Mouse (Mus musculus) limb, embryonic 14.5 days (tissue): ENCODE measurements at regions not wholly inside any gene's neighbourhood (a gene's known extent, or its start where the extent isn't known, plus 50 kb on each side); places are given as distances from the start of the nearest gene placed in this dataset.

Experiments used
- ATAC-seq: fragments of 200-750 bp; cut with Nextera tagmentation; 2 replicates; pipeline ENCODE4 v1.8.0; 2017; ENCODE audit warnings: low read depth, moderate number of reproducible peaks, moderate TSS enrichment; ENCODE audit not compliant: low FRiP score
- DNase-seq: peaks from one replicate; pipeline ENCODE4 v3.0.0-alpha.2; 2015; ENCODE audit warnings: low spot score
- H3K27ac ChIP-seq: fragments of 300-500 bp; sonication (generic); replicated peaks from 2 replicates; pipeline ENCODE4 v1.5.1; 2014; ENCODE audit warnings: low read depth, mild to moderate bottlenecking, low read length, moderate library complexity, mixed read lengths
- H3K27me3 ChIP-seq: fragments of 300-500 bp; sonication (generic); 2 replicates; pipeline ENCODE4 v1.6.1; 2014; ENCODE audit warnings: low read length, mixed read lengths; ENCODE audit not compliant: control insufficient read depth, insufficient read depth
- H3K36me3 ChIP-seq: fragments of 300-500 bp; sonication (generic); 2 replicates; pipeline ENCODE4 v1.6.1; 2014; ENCODE audit warnings: mild to moderate bottlenecking, low read length, moderate library complexity, mixed read lengths; ENCODE audit not compliant: control insufficient read depth, insufficient read depth
- H3K4me1 ChIP-seq: fragments of 300-500 bp; sonication (generic); 2 replicates; pipeline ENCODE4 v1.6.1; 2014; ENCODE audit warnings: antibody characterized with exemption, low read length, mixed read lengths; ENCODE audit not compliant: control insufficient read depth, insufficient read depth
- H3K4me2 ChIP-seq: fragments of 300-500 bp; sonication (generic); replicated peaks from 2 replicates; pipeline ENCODE4 v1.6.1; 2014; ENCODE audit warnings: low read depth, mild to moderate bottlenecking, low read length, moderate library complexity; ENCODE audit not compliant: severe bottlenecking
- H3K4me3 ChIP-seq: fragments of 300-500 bp; sonication (generic); replicated peaks from 2 replicates; pipeline ENCODE4 v1.5.1; 2014; ENCODE audit warnings: low read length
- H3K9ac ChIP-seq: fragments of 300-500 bp; sonication (generic); 2 replicates; pipeline ENCODE4 v1.6.1; 2014; ENCODE audit warnings: mild to moderate bottlenecking, low read depth, low read length, moderate library complexity; ENCODE audit not compliant: severe bottlenecking
- H3K9me3 ChIP-seq: fragments of 300-500 bp; sonication (generic); 2 replicates; pipeline ENCODE4 v1.6.1; 2016; ENCODE audit warnings: low read length; ENCODE audit not compliant: control insufficient read depth
- POLR2A ChIP-seq: fragments of 200-500 bp; IDR thresholded peaks from 2 replicates; pipeline ENCODE4 v1.8.0; 2012; ENCODE audit warnings: inconsistent platforms, mild to moderate bottlenecking, moderate library complexity, borderline replicate concordance; ENCODE audit not compliant: insufficient read depth, insufficient read length; ENCODE audit errors: extremely low read depth
- WGBS: fragments of 180-500 bp; shearing (Covaris S2); extraction: QIAGEN DNeasy Blood & Tissue Kit; methylation state at CpG from one replicate; pipeline ENCODE4 v1.1.7; 2014; 5-methylcytosine and 5-hydroxymethylcytosine counted together

GRCm38 (mm10) chr7:110702414-110702783 lies 65.6 kb upstream of the Ampd3 start:
- WGBS = 78% methylated on average over 6 of the region's 6 CpGs
- no peak overlapping the region for H3K4me2 ChIP-seq
- H3K27ac ChIP-seq = no peak overlapping the region
- H3K27me3 ChIP-seq = no peaks in the 10 kb centered on the region
- no peaks in the 10 kb centered on the region for H3K9me3 ChIP-seq
- ATAC-seq (no peak), DNase-seq (no peak)
- H3K9ac ChIP-seq = no peak overlapping the region
- H3K4me3 ChIP-seq = no peak overlapping the region
- TF ChIP-seq POLR2A = no peak
- no peaks in the 10 kb centered on the region for H3K36me3 ChIP-seq
- H3K4me1 ChIP-seq = no peaks in the 10 kb centered on the region; the same call in 1 of the 2 replicates

- no peak overlapping the region for H3K4me3 ChIP-seq
- no peak overlapping the region for H3K9ac ChIP-seq
- DNase-seq (no peak), ATAC-seq (no peak)
- H3K36me3 ChIP-seq = no peaks in the 10 kb centered on the region
- H3K27me3 ChIP-seq = no peaks in the 10 kb centered on the region
- H3K9me3 ChIP-seq = no peaks in the 10 kb centered on the region
- H3K27ac ChIP-seq = no peak overlapping the region
- no peak overlapping the region for H3K4me2 ChIP-seq
- no peaks in the 10 kb centered on the region; the same call in 1 of the 2 replicates for H3K4me1 ChIP-seq
- 85% methylated on average over 6 of the region's 6 CpGs for WGBS
- no peak for TF ChIP-seq POLR2A
Observed at GRCm38 (mm10) chr7:110705311-110706000, 62.5 kb upstream of the Ampd3 start.

GRCm38 (mm10) chr7:110706001-110706695 lies 61.9 kb upstream of the Ampd3 start:
- TF ChIP-seq POLR2A = no peak
- H3K4me3 ChIP-seq = no peak overlapping the region
- ATAC-seq (no peak), DNase-seq (no peak)
- no peaks in the 10 kb centered on the region; the same call in 1 of the 2 replicates for H3K4me1 ChIP-seq
- no peaks in the 10 kb centered on the region for H3K27me3 ChIP-seq
- H3K9ac ChIP-seq = no peak overlapping the region
- 77% methylated on average over 10 of the region's 10 CpGs for WGBS
- H3K4me2 ChIP-seq = no peak overlapping the region
- H3K9me3 ChIP-seq = no peaks in the 10 kb centered on the region
- no peaks in the 10 kb centered on the region for H3K36me3 ChIP-seq
- H3K27ac ChIP-seq = 0 out of 2 replicates have a peak overlapping the region, but pooled peaks have one; percentile 9

- no peak for TF ChIP-seq POLR2A
- H3K4me1 ChIP-seq = no peaks in the 10 kb centered on the region; the same call in 1 of the 2 replicates
- no peaks in the 10 kb centered on the region for H3K27me3 ChIP-seq
- no peak overlapping the region for H3K4me2 ChIP-seq
- H3K4me3 ChIP-seq = no peak overlapping the region
- 33% methylated on average over 10 of the region's 10 CpGs for WGBS
- H3K27ac ChIP-seq = 0 out of 2 replicates have a peak overlapping the region, but pooled peaks have one; percentile 9
- no peaks in the 10 kb centered on the region for H3K9me3 ChIP-seq
- DNase-seq (peak; percentile 63), ATAC-seq (no peak)
- no peaks in the 10 kb centered on the region for H3K36me3 ChIP-seq
- no peak overlapping the region for H3K9ac ChIP-seq
Observed at GRCm38 (mm10) chr7:110706696-110707087, 61.3 kb upstream of the Ampd3 start.

GRCm38 (mm10) chr7:110708116-110708515 lies 59.9 kb upstream of the Ampd3 start:
- Histone ChIP-seq H3K4me2 (no peak overlapping the region), H3K9ac (no peak overlapping the region), H3K9me3 (no peaks in the 10 kb centered on the region), H3K4me1 (no peaks in the 10 kb centered on the region; the same call in 1 of the 2 replicates), H3K36me3 (no peaks in the 10 kb centered on the region), H3K4me3 (no peak overlapping the region), H3K27ac (no peak overlapping the region), H3K27me3 (no peaks in the 10 kb centered on the region)
- no peak for TF ChIP-seq POLR2A
- DNase-seq = no peak
- no peak for ATAC-seq
- WGBS = 77% methylated on average over 9 of the region's 9 CpGs
